Mouse (Mus musculus) fibroblast of lung, adult 2 months (primary cell): ENCODE results near the gene Syt17.

Experiments used
- DNase-seq: peaks from one replicate; pipeline ENCODE4 v3.0.0-alpha.2; 2011; ENCODE audit warnings: low read depth

Gene Syt17

DNA sequence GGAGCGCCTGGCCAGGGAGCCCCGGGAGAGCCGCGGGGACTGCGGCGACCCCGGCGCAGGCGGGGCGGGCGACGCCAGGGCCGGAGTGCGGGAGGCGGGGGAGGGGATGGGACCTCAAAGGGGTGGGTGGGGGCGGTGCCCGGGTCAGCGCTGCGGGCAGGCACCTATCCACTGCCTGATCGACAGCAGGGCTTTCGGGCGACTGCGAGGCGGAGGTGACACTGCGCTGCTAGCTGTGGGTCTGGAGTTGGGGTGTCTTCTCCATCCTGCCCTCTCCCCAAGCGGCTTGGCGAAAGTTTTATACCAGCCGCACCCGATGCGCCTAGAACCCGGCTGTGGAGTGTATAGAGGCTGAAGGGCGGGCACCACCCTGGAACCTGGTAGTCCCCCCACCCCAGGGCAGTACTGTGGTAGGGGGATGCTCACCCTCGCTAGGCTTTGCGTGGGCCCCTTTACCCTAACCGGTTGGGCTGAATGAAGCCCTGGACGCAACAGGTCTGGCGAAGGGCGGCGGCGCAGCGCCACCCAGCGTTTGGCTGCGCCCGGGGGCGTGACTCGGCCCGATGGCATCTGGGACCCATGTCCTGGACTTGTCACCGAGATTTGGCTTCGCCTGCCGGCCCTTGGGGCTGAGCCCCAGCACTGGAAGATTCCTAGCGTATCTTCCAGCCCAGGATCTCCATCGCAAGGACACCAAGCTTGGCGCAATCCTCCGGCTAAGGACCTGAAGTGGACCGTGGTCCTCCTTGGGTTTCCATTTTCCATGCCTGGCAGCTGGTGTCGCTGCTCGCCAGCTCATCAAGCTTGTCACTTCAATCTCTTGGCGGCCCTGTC, at the start of gene Syt17:
Gene Syt17 (minus strand): TSS at position 89 of the 834 bp plus-strand sequence.
- peak; percentile 48 for DNase-seq

DNA sequence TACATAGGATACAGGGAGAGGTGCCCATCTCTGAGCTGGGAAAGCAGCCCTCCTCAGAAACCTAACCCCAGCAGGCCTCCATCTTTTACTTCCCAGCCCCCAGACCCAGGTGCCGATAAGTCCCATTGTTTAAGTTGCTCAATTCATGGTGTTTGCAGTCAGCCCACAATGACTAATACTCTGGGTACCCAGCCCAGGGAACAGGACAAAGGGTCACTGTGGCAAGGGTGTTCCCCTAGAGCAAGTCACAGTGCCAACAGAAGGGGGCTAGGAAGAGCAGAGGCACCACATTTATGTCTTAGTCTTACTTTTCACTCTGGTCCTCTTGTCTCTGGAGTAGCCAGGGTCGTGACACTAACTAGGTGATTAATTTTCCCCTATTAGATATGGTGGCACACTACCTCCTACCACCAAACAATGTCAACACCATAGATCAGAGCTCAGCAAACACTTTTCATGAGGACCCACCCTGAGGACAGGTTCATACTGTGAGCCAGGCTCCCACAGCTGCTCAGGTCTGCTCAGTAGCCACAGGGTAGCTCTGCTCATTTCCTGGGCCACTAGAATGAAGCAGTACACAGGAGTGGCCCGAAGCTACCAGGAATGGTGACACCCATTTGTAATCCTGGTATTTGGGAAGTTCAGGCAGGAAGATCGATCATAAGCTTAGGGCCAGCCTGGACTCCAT, 47.0 kb upstream of the Syt17 start:
- no peak for DNase-seq

DNA sequence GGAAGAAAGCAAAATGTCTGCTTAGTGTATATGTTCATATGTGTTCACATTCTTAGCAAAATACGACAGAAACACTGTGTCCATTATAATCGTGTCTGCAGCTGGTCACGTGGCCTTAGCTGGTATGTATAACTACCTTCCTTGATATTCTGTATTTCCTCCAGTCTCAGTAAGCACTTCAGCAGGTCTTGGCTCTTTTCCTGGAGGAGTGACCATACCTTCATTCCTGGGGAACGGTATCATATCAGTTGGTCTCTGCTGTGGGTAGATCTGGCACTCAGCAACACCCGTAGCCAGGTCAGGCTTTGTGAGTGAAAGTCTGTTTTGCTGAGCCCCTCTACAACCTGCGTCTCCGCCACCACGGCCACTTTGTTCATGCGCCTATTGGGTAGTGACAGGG, 45.9 kb upstream of the Syt17 start:
- no peak for DNase-seq

DNA sequence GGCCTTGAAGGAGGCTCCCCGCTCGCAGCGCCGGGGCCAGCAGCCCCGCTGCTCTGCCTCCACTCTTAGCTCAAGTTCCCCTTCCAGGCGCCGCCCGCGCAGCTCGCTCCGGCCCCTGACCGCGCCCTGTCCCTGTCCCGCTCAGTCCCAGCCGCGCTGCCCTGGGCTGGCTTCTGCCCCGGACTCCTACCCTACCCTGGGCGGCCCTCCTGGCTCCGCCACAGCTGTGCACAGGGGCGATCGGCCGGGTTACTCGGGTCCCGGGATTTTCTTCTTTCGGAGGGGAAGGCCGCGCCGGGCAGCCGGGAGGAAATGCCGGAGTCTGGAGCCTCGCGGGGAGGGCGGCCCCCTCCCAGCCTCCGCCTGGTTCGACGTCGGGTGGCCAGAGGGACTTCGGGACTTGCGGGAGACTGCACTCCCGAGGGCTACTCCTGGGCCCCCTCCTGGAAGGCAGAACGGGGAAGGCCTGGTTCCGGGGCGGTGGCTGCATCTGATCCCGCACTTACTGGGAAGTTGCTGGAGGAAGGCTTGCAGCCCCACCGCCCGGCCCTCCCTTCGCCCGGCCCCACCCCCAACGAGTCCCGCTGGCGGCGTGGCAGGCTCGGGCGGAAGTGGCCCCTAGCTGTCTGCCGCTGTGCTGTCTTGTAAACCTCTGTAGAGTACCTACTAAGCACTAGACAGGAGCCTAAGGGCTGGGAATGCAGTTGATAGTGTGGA, 43.6 kb upstream of the Syt17 start, which contains the start of gene Itpripl2:
Gene Itpripl2 (minus strand): TSS at position 545 of the 717 bp plus-strand sequence.
- no peak for DNase-seq

DNA sequence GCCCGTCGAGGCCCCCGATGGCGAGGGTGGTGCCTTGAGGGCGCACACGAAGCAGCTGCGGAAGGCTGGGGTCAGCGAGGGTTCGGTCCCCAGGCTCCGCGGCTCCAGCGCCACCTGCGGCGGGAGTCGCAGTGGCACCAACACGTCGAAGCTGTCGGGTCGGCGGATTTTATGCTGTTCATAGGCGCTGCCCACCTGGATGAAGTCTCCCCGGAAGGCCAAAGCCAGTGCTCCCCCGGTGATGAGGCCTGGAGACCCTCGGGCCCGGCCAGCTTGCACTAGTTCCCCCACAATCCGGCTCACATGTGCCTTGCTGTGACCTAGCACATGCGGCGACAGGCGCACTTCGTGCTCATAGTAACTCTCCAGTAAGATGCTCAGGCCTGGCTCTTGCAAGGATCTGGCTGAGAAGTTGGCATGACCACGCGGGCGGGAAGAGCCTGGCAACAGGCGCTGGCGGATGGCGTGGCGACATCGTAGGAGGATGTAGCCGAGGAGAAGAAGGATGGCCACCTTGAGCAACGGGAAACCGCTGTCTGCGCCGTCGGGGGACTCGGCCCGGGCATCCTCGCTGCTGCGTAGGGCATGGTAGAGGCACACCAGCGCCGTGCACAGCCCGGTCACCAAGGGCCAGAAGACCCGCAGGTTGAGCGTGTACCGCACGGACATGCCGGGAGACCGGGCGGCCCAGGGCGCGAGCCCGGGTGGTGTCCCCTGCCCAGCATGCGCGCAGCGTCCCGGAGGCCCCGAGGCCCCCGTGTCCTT, 42.8 kb upstream of the Syt17 start:
- DNase-seq, result no peak

DNA sequence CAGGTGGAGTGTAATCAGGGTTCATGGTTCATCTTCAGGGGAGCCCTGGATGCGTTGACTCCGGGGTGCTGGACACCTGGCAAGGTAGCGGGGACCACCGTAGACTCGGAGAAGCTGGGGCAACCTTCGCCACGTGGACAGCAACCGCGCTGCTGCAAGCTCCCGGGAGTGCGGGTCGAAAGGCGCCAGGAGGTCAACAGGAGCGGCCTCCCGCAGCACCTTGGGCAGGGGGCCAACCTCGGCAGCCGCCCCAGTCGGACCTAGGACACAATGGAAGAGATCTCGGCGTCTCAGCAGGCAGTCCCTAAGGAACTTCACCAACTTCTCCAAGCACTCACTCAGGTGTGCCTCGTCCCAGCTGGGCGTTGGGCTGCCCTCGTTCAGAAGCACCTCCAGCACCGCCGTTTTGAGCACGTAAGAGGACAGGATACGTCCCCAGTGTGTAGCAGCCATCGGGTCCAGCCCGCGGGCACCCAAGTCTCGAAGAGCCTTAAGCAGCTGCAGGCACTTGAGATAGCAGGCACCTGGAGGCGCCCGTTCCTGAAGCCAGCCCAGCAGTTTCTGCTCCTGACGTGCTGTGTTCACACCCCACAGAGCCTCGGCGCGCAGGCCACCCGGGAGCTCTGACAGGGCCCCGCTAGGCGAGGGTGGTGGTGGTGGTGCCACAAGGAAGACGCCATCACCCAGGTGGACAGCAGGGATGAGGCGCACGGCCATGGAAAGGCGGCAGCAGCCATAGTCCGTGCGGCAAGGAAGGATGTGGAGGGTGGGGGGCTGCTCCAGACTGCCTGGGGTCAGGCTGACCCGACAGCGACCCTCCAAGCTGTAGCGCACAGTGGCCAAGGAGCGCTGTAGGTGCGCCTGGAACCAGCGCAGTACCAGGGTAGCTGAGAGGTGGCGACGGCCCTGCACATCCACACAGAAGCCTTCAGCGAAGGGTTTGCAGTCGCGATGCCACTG, 42.0 kb upstream of the Syt17 start:
- no peak for DNase-seq

DNA sequence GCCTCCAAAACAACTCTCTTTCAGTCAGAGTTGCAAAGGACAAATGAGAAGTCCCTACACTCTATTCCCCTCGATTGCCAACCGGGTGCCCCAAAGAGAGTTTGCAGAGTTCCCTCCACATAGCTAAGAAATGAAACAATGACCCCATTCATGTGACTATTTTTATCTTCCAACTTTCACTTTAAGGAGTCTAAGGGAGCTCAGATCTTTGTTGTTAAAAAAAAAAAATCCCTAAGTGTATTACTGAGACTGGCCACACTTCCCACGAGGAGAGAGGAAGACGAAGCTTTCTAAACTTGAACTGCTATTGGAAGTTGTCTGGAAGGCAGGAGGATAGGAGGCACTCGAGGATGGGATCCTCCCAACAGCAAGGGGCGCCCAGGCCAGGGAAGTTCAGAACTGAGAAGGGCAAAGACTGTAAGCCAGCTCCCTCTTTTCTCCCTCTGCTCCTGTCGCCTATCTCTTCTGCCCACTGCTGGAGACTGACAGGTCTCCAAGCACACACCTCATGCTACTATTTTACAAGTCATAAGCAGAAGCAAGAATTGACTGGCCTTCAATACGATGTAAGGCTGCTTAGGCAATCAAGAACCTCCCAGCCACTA, 40.1 kb upstream of the Syt17 start:
- DNase-seq, result no peak

DNA sequence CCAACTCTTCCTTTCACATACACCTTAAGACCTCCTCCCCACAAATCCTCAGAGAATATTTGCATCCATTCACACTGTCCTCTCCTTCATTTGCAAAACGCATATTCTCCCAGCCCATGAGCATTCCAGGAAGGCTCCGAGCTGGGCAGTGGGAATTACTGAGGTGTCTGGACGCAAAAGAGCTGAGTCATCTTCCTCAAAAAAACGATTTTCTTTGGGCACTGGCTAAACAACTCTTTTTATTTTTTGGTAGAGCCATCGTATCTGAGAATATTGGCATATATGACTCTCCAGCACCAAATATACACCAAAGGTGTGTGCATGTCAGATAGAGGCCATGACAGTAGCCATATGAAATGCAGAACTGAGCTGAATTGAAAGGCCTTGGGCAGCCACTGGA, 38.9 kb upstream of the Syt17 start:
- DNase-seq, result no peak

DNA sequence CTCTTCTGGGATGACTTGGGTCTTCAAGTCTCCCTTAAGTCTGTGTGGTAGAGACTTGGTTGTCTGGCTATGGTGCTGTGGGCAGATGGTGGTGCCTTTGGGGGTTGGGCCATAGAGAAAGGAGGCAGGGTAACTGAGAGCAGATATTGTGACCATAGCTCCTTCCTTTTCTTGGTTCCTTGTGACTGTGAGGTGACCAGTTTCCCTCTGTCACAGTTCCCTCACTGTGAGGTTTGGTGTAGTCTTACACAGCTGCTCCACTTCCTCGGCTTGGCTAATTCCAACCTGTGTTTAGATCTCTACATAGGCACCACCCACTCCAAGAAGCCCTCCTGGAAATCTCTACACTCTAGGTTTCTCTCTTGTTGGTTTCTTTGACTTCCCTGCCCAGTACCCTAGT, 36.0 kb upstream of the Syt17 start:
- DNase-seq, result no peak

DNA sequence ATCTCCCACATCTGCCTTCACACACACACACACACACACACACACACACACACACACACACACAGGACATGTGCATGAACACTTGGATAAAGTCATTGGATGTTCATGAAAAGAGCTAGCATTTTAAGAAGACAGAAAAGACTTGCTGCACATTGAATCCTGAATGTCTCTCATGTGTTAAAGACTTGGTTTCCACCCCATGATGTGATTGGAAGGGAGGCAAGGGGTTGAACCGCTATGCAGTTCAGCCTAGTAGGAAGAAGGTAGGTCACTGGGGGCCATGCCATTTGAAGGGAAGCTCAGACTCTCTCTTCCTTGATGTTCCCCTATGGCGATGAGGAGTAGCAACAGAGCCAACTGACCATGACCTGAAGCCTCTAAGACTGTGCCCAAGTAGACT, 34.0 kb upstream of the Syt17 start:
- DNase-seq, result no peak

DNA sequence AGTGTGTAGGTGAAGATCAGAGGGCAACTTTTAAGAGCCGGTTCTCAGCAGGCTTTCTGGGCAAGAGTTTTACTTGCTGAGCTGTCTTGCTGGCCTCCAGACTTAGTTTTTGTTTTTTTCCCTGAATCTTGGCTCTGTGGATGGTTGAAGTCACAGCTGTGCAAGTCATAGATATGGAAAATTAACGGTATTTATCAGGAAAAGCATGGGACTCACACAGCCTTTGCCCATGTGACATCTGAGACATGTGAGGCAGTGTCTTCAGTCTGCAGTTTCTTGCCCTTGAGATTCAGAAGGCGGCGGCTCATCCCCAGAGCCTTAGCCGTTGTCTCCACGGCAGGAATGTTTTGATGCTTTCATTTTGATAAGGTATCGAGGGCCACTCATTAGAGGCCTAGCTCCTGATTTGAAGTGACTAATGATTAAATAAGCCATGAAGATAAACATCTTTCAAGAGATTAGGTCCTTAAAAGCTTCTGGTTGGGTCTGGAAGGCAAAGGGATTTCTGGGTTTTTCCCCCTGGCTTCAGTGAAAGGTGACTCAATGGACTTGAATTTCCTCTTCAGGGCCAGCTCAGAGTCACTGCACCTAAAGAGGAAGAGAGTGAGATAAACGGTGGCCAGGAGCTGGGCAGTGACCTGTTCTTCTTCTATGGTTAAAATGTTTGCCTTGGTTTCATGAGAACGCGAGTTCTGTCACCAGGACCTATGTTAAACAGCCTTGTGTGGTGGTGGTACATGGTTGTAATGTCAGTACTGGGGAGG, 33.2 kb upstream of the Syt17 start:
- no peak for DNase-seq

DNA sequence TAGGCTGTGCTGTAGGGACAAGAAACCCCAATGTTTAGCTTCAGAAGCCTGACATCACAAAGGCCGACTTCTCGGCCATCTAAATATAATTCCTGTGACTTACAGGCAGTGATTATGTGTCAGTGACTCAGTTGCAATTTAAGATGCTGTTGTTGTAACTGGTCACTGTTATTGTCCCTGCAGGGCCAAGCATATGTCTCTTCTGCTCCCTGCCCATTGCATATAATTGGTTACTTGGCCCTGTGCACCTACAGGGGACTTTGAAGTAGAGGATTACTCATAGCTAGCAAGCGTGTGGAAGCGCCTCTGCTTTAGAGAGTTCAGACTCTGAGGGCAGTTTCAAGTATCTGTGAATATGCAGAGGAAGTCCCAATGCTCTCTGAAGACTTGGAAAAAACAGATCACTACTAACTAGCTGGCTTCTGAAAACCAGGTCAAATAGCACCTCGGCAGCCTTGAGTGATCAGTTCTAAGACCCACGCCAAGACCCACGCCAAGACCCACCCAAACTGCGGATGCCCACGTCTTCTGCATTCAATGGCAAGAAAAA, 32.2 kb upstream of the Syt17 start:
- DNase-seq, result no peak

DNA sequence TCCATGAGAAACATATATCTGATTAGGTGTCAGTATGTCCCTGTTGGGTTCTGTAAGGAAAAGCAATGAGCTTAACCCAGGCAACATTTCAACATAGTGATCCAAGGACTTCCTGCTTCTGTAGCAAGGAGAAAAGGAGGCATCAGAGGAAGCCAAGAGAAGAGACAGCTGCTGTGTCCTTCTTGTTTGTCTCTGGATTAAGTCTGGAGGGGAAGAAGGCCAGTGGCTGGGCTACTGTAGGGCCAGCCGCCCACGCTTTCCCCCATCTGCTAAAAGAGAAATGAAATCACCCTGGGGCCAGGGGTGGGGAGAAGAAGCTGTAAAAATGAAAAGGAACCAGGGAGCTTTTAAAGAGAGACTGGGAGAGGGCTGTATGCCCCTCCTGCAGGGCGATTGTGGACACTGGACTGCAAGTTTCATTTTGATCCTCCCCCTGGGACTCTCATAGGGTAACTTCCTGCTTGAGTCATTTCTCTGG, 30.9 kb upstream of the Syt17 start:
- no peak for DNase-seq

DNA sequence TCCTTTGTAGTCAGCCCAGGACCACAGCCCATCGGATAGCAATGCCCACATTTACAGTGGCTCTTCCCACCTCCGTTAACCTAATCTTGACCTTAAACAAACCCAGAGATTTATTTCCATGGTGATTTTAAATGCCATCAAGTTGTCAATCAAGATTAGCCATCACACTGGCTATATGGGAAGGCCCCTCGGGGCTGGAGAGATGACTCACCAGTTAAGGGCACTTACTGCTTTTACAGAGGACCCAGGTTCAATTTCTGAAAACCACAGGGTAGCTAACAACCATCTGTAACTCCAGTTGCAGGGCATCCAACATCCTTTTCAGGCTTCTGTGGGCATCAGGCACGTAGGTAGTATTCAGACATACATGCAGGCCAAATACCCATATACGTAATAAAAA, 28.4 kb upstream of the Syt17 start:
- DNase-seq, result no peak

DNA sequence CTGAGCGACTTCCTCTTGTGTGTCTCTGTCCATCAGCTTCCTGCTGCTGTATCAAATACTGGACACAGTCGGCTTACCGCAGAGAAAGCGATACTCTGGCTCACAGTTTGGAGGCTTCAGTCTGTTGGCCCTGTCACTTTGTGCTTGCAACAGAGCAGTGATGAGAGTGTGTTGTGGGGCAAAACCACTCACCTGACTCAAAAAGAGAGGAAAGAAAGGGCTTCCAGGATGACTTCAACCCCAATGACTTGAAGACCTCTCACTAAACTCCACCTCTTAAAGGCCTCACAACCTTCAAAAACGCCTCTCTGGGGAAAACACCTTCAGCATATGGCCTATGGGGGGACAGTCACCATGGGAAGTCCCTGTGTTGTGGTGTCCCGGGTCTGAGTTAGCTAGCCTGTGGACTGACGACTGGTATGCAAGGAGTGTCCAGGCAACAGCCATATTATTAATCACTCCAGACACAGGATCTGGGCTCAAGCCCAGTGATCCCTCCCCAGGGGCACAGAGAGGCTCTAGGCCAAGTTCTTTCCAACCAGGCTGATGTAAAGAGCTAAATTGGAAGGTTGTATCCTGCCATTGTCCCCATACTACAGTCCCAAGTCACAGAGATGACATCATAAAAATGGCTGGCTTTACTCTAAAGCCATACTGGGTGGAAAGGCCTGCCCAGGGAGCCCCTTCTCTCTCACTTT, 27.1 kb upstream of the Syt17 start:
- no peak for DNase-seq

DNA sequence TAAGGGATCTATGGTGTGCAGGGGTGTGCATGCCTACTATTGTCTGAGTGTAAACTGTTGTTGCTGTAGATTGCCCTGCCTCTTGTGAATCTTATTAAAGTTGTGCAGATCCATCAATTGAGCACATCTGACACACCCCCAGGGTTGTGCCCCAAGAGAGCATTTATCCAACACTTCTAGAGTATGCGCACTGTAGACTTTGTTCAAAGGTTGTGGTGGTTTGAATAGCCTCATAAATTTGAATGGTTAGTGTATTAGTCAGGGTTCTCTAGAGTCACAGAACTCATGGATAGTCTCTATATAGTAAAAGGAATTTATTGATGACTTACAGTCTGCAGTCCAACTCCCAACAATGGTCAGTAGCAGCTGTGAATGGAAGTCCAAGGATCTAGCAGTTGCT, 24.9 kb upstream of the Syt17 start:
- DNase-seq, result no peak

DNA sequence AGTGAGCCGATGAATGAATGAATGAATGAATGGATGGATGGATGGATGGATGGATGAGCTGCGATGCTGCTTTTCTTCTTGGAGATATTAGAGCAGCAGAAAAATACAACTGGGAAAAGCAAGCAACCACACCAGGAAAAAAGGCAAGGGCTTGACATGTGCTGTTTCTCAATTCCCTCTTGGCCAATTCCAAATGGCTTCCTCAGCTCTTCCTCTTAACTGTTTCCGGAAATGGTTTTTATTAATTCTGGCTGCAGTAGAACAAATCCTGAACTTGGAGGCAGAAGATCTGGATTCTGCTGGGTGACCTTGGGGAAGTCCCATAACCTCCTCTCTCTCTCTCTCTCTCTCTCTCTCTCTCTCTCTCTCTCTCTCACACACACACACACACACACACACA, 20.0 kb upstream of the Syt17 start:
- DNase-seq, result no peak

DNA sequence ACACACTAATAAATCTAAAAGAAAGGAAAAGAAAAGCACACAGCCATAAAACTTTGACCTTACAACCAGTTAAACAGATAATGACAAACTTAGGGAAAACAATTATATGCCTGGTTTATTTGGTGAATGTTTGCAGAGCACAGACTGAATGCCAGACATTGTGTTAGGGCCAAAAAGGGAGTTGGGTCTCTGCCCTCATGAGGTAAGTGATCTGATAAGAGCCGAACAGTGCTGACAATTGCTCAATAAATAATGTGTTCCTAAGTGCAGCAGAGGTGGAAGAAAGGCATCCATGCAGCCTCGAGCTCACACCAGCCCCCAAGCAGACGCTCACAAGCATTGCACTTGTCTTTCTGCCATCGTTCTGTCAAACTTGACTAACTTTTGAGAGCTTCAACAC, 16.4 kb upstream of the Syt17 start:
- no peak for DNase-seq
